Mouse (Mus musculus): ENCODE measurements around the gene Dnajc8. TPM values are rescaled to one million over a fixed set of nuclear protein-coding genes. Genes with fewer than 3 reads are reported as not detected.
"Not testable (repeated sequence)": the region's sequence is repeated elsewhere in the genome, so short reads cannot be mapped to it uniquely, and the experiment has no call there.

The Dnajc8 gene
- polyA plus RNA-seq, 1 experiment from 2014 or later: 130 TPM

DNA sequence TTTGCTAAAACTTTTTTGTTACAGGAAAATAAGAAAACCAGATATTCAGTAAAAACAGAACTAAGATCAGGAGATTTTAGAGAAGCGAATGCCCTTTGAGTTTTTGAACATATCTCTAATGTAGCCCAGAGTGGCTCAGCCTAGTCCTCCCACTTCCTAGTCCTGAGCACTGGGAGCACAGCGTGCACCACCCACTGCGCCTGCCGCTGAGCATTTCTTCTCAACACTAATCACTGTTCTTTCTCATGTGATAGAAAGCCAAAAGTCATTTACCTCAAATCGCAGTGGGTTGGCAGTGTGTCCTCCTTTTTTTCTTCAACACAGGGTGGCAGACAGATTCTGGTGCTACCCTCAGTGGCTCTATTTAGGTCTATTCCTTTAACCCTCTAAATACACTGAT lies 4.1 kb downstream of the Dnajc8 start:
- ATAC-seq (ENCODE audit: insufficient number of reproducible peaks, low FRiP score): no peak
- Histone ChIP-seq H3K9ac (no peak overlapping the region), H3K9me3 (replicated peaks) (no peaks in the 10 kb centered on the region), H3K4me1 (replicated peaks) (peaks cover 14% of the 10 kb centered on the region), H3K27me3 (replicated peaks) (no peaks in the 10 kb centered on the region), H3K27ac (ENCODE audit: poor library complexity, severe bottlenecking) (no peak overlapping the region), H3K4me3 (no peak overlapping the region), H3K4me2 (no peak overlapping the region), H3K36me3 (peaks cover 59% of the 10 kb centered on the region)
- WGBS: 95% methylated on average over 5 of the region's 5 CpGs

DNA sequence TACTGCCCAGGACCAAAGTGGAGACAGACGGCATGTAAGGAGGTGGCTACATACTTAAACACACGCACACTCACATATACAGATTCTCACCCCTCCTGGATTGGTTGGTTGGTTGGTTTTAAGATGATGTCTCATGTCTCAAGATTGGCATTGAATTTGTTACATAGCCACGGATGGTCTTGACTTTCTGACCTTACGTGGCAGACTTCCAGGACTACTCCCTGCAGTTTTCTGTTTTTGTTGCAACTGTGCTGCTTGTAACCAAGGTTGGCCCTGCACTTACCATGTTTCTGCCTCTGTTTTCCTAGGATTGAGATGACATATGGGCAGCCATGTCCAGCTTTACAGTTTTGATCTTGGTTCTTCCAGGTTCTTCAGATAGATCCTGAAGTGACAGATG lies 6.1 kb downstream of the Dnajc8 start:
- Histone ChIP-seq H3K4me2 (no peak overlapping the region), H3K27me3 (replicated peaks) (no peaks in the 10 kb centered on the region), H3K9me3 (replicated peaks) (no peaks in the 10 kb centered on the region), H3K9ac (no peak overlapping the region), H3K4me3 (no peak overlapping the region), H3K4me1 (replicated peaks) (peaks cover 10% of the 10 kb centered on the region), H3K36me3 (peaks cover 69% of the 10 kb centered on the region), H3K27ac (ENCODE audit: poor library complexity, severe bottlenecking) (no peak overlapping the region)
- ATAC-seq (ENCODE audit: insufficient number of reproducible peaks, low FRiP score): no peak
- WGBS: 89% methylated on average over 4 of the region's 4 CpGs

DNA sequence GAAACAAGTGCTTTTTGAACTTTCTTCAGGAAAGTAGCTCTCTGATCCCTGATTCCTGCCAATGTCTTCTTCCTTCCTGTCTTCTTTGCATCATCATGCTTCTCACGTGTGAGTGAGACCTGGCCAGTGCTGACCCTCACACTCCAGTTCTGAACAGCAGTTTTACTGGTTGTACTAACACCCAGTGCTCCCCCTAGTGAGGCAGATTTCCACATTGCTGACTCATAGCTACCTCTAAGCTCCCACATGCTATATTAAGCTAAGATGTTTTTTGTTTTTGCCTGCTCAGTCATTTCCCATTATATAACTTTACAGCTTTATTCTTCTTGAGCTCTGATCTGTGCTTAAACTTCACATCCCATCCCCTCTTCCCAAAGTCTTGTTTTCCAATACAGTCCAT lies 7.4 kb downstream of the Dnajc8 start:
- no peak overlapping the region for H3K9ac ChIP-seq
- no peaks in the 10 kb centered on the region for H3K4me1 ChIP-seq (replicated peaks)
- no peak overlapping the region for H3K4me2 ChIP-seq
- H3K27me3 ChIP-seq (replicated peaks): no peaks in the 10 kb centered on the region
- H3K4me3 ChIP-seq: no peak overlapping the region
- peaks cover 80% of the 10 kb centered on the region for H3K36me3 ChIP-seq
- no peaks in the 10 kb centered on the region for H3K9me3 ChIP-seq (replicated peaks)
- ATAC-seq (ENCODE audit: insufficient number of reproducible peaks, low FRiP score): no peak
- no peak overlapping the region for H3K27ac ChIP-seq (ENCODE audit: poor library complexity, severe bottlenecking)
- 66% methylated on average over 1 of the region's 1 CpGs for WGBS

DNA sequence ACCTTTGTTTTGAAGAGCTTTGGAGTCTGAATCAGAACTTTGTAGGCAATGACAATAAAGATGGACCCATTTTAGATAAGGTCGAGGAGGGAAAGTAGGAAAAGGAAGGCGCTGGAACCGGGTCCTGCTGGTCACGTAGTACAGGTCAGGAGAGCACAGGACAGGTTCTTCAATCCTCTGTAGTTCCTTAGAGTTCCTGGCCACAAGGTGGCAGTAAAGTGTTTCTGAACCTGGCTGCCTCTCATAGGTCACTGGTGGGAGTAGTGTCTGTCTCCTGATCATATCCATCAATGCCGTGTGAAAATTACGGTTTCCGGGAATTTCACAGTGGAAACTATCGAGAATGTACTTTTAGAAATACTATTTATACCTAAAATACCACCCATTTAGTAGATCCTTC lies 10.5 kb downstream of the Dnajc8 start:
- Histone ChIP-seq H3K9me3 (replicated peaks) (no peaks in the 10 kb centered on the region), H3K4me1 (replicated peaks) (no peaks in the 10 kb centered on the region), H3K27me3 (replicated peaks) (no peaks in the 10 kb centered on the region), H3K4me3 (no peak overlapping the region), H3K9ac (no peak overlapping the region), H3K36me3 (peaks cover 83% of the 10 kb centered on the region), H3K4me2 (no peak overlapping the region), H3K27ac (ENCODE audit: poor library complexity, severe bottlenecking) (no peak overlapping the region)
- peak; percentile 80 for ATAC-seq (ENCODE audit: insufficient number of reproducible peaks, low FRiP score)
- WGBS: 38% methylated on average over 8 of the region's 8 CpGs

DNA sequence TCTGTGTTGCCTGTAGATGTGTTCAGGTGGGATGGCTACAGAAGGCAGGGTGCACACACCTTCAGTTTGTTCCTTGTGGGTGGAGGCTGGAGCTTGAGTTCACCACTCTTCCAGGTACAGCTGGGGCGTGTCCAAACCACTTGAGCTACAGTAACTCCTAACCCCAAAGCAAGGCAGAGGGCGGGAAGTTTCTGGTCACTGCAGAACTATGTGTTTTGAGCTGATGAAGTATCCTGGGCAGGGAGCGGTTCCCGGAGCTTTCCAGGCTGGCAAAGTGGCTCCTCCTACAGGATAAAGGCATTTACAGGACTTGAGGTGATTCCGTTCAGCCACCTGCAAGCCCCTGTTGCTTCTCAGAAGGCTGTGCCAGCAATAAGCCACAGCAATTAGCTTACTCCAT lies 18.9 kb downstream of the Dnajc8 start:
- no peaks in the 10 kb centered on the region for H3K27me3 ChIP-seq (replicated peaks)
- H3K9me3 ChIP-seq (replicated peaks): no peaks in the 10 kb centered on the region
- H3K27ac ChIP-seq (ENCODE audit: poor library complexity, severe bottlenecking): no peak overlapping the region
- H3K4me3 ChIP-seq: no peak overlapping the region
- H3K4me1 ChIP-seq (replicated peaks): peaks cover 20% of the 10 kb centered on the region
- ATAC-seq (ENCODE audit: insufficient number of reproducible peaks, low FRiP score): no peak; the same call in 1 of the 2 replicates
- WGBS: 60% methylated on average over 5 of the region's 5 CpGs
- no peak overlapping the region for H3K4me2 ChIP-seq
- H3K9ac ChIP-seq: peak overlapping the region; percentile 35; the same call in 1 of the 2 replicates
- H3K36me3 ChIP-seq: peaks cover 48% of the 10 kb centered on the region

DNA sequence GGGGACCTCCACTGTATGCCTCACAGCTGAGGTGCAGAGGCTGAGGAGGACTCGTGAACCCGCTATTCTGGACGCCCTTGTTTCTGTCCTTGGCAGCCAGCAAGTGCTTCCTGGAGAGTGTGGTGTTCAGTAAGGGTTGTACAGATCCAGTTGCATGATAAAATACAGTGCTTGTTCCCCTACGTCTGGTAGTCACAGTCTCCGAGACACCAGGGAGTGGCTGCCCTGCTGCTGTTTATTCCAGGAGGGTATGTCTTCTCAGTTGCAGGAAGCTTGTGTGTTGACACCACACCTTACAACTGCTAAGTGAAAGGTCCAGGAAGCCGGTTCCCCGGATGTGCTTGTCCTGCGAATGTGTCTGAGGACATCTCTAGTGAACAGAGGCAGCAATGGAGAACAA lies 19.3 kb downstream of the Dnajc8 start:
- no peak for ATAC-seq (ENCODE audit: insufficient number of reproducible peaks, low FRiP score)
- WGBS: 46% methylated on average over 8 of the region's 8 CpGs
- Histone ChIP-seq H3K4me3 (no peak overlapping the region), H3K4me2 (no peak overlapping the region), H3K36me3 (peaks cover 44% of the 10 kb centered on the region), H3K9ac (no peak overlapping the region), H3K27me3 (replicated peaks) (no peaks in the 10 kb centered on the region), H3K27ac (ENCODE audit: poor library complexity, severe bottlenecking) (peak overlapping the region; percentile 22; the same call in 1 of the 2 replicates), H3K9me3 (replicated peaks) (no peaks in the 10 kb centered on the region), H3K4me1 (replicated peaks) (peaks cover 20% of the 10 kb centered on the region)

DNA sequence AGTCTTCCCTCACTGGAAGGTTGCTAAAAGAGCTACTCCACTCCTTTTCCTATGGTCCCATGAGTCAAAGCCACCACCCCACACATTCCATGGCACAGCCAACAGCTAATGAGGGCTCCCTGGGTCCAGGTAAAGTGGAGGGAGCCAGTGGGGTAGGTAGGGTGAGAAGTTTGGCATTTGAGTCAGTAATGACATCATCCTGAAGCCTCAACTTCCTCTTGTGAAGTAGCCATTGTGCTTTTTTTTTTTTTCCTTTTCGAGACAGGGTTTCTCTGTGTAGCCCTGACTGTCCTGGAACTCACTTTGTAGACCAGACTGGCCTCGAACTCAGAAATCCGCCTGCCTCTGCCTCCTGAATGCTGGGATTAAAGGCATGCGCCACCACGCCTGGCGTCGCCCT lies 20.2 kb downstream of the Dnajc8 start:
- peaks cover 35% of the 10 kb centered on the region for H3K36me3 ChIP-seq
- not testable (repeated sequence) for H3K9me3 ChIP-seq (replicated peaks); H3K4me3 ChIP-seq; ATAC-seq (ENCODE audit: insufficient number of reproducible peaks, low FRiP score); H3K9ac ChIP-seq; H3K4me2 ChIP-seq; H3K27me3 ChIP-seq (replicated peaks); H3K27ac ChIP-seq (ENCODE audit: poor library complexity, severe bottlenecking)
- peaks cover 20% of the 10 kb centered on the region for H3K4me1 ChIP-seq (replicated peaks)
- WGBS: 86% methylated on average over 7 of the region's 7 CpGs

DNA sequence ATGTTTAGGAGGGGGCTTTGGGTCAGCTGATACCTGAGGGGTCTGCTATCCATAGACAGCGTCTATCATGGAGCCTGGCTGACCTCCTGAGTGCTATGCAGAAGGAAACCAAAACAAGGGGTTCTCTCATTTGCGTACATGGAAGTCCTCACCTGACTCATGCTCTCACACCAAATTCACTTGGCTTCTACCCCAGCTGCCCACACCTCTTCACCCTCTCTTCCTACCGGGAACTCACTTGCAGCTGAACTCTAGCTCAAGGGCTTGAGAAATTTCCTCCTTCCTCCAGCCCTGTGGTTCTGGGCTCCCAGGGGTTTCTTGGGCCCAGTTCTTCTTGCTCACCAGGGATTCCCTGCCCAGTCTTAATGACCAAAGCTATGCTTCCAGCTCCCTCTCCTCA lies 27.9 kb downstream of the Dnajc8 start:
- no peak overlapping the region for H3K4me3 ChIP-seq
- WGBS: 63% methylated on average over 3 of the region's 3 CpGs
- no peak overlapping the region for H3K9ac ChIP-seq
- no peaks in the 10 kb centered on the region for H3K9me3 ChIP-seq (replicated peaks)
- H3K4me2 ChIP-seq: no peak overlapping the region
- no peaks in the 10 kb centered on the region for H3K27me3 ChIP-seq (replicated peaks)
- H3K4me1 ChIP-seq (replicated peaks): peaks cover 7% of the 10 kb centered on the region; the same call in 1 of the 2 replicates
- no peaks in the 10 kb centered on the region for H3K36me3 ChIP-seq
- H3K27ac ChIP-seq (ENCODE audit: poor library complexity, severe bottlenecking): no peak overlapping the region
- ATAC-seq (ENCODE audit: insufficient number of reproducible peaks, low FRiP score): no peak

DNA sequence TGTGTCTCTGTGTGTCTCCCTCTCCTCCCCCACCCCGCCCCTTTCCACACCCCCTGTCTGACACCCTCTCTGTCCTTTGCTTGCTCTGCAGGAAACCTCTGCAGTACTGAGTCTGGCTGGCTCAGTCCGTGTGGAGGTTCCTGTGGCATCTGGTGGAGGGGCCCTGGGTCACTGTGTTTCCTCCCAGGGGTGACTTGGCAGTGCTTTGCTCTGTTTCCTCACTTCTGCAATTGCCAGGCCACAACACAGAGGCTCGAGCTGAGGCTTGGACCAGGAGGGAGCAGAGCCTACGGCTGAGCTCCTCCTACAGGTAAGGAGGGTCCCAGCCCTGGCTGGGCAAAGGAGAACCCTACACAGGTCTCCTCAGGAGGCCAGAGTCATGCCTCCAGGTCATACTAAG lies 28.6 kb downstream of the Dnajc8 start, which contains the start of gene Ptafr:
Gene Ptafr (plus strand): TSS at position 103 of the 400 bp plus-strand sequence.
- H3K4me1 ChIP-seq (replicated peaks): peaks cover 7% of the 10 kb centered on the region; the same call in 1 of the 2 replicates
- 15% methylated on average over 4 of the region's 4 CpGs for WGBS
- H3K4me3 ChIP-seq: no peak within 1 kb of the TSS
- no peak within 1 kb of the TSS for H3K9ac ChIP-seq
- no peaks in the 10 kb centered on the region for H3K9me3 ChIP-seq (replicated peaks)
- ATAC-seq (ENCODE audit: insufficient number of reproducible peaks, low FRiP score): peak; percentile 36; the same call in 1 of the 2 replicates
- no peaks in the 10 kb centered on the region for H3K27me3 ChIP-seq (replicated peaks)
- H3K36me3 ChIP-seq: no peaks in the 10 kb centered on the region
- H3K27ac ChIP-seq (ENCODE audit: poor library complexity, severe bottlenecking): no peak within 1 kb of the TSS
- 0 out of 2 replicates have a peak within 1 kb of the TSS, but pooled peaks have one; percentile 8 for H3K4me2 ChIP-seq

DNA sequence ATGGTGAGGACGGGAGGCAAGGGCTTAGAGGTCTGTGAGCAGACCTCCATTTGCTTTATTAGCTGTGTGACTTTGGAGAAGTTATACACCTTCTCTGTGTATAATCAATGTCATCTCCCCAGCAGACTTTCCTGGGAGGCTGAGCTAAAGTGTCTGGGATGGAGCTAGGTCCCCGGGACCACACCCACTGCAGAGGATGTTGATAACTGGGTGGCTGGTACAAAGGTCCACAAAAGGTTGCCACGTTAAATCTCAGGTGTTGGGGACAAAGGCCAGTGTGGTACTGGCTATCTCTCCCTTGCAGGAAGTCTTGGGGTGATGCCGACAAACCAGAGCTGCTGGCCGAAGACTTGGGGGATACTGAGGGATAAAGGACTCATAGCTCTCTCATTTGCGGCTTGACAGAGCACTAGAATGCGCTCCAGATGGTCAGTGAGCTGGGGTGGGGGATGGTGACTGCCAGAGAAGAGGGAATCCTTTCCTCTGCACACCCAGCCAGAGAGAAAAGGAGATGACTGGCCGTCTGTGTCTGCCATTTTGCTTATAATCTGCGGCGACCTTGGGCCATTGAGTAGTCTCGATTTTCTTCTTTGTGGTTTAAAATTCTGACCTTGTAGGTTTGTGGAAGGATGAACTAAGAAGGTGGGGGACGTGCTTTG lies 29.9 kb downstream of the Dnajc8 start:
- Histone ChIP-seq H3K9ac (no peak overlapping the region), H3K27ac (ENCODE audit: poor library complexity, severe bottlenecking) (no peak overlapping the region), H3K4me1 (replicated peaks) (peaks cover 7% of the 10 kb centered on the region; the same call in 1 of the 2 replicates), H3K4me3 (no peak overlapping the region), H3K9me3 (replicated peaks) (peaks cover 5% of the 10 kb centered on the region), H3K27me3 (replicated peaks) (no peaks in the 10 kb centered on the region), H3K4me2 (no peak overlapping the region), H3K36me3 (no peaks in the 10 kb centered on the region)
- WGBS: 69% methylated on average over 12 of the region's 12 CpGs
- ATAC-seq (ENCODE audit: insufficient number of reproducible peaks, low FRiP score): no peak

DNA sequence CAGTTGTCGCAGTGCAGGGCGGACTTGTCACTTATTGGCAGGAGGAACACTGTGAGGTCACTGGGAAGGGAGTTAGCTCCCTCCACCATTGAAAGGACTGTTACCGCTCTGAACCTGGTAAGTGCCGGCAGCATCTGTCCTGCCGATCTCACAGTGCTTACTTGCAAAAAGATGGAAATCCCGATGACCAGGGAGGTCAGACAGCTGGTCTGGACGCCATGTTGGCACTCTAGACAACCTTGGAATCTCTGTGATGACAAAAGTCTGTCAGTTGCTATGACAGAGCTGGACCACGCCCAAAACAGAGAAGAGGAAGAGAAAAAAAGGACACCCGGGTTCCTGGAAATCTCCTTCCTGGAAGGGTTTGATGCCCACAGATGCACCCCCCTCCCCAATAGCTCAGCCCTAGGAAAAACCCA lies 32.0 kb downstream of the Dnajc8 start:
- H3K27me3 ChIP-seq (replicated peaks): no peaks in the 10 kb centered on the region
- no peak overlapping the region for H3K27ac ChIP-seq (ENCODE audit: poor library complexity, severe bottlenecking)
- no peak overlapping the region for H3K9ac ChIP-seq
- WGBS: 61% methylated on average over 9 of the region's 9 CpGs
- peaks cover 7% of the 10 kb centered on the region; the same call in 1 of the 2 replicates for H3K4me1 ChIP-seq (replicated peaks)
- H3K36me3 ChIP-seq: no peaks in the 10 kb centered on the region
- H3K4me3 ChIP-seq: no peak overlapping the region
- peaks cover 5% of the 10 kb centered on the region for H3K9me3 ChIP-seq (replicated peaks)
- no peak overlapping the region for H3K4me2 ChIP-seq
- ATAC-seq (ENCODE audit: insufficient number of reproducible peaks, low FRiP score): no peak

DNA sequence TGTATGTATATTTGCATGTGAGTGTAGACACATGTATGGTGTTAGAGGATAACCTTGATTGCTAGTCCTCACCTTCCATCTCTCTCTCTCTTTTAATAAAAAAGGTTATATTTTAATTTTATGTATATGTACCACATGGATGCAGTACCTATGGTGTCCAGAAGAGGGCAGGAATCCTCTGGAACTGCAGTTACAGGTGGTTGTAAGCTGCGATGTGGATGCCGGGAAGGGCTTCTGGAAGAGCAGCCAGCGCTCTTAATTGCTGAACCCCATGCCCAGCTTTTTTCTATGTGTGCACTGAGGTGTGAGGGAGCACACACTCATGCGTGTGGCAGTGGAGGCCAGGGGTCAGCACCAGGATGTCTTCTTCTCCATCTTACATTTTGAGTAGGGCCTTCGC lies 33.8 kb downstream of the Dnajc8 start:
- H3K27me3 ChIP-seq (replicated peaks): no peaks in the 10 kb centered on the region

More for the DNA sequence above, 33.8 kb downstream of the Dnajc8 start:
- H3K36me3 ChIP-seq: no peaks in the 10 kb centered on the region
- 0 out of 2 replicates have a peak, but pooled peaks cover 4% of the 10 kb centered on the region for H3K4me1 ChIP-seq (replicated peaks)
- H3K4me3 ChIP-seq: no peak overlapping the region
- no peak overlapping the region for H3K9ac ChIP-seq
- no peak for ATAC-seq (ENCODE audit: insufficient number of reproducible peaks, low FRiP score)
- 85% methylated on average over 5 of the region's 5 CpGs for WGBS
- H3K9me3 ChIP-seq (replicated peaks): peaks cover 5% of the 10 kb centered on the region
- H3K4me2 ChIP-seq: no peak overlapping the region
- H3K27ac ChIP-seq (ENCODE audit: poor library complexity, severe bottlenecking): no peak overlapping the region

Measured in heart, embryonic 12.5 days (tissue).